Mouse (Mus musculus): Measurements from ENCODE around the gene Nkain4. TPM values are rescaled to one million over a fixed set of nuclear protein-coding genes. Genes with fewer than 3 reads are reported as not detected.

Gene Nkain4
- polyA plus RNA-seq (2014; fragmentation: Nextera tagmentation; extraction: Ambion mirVana) = 123 and 138 TPM in 2 replicates

DNA sequence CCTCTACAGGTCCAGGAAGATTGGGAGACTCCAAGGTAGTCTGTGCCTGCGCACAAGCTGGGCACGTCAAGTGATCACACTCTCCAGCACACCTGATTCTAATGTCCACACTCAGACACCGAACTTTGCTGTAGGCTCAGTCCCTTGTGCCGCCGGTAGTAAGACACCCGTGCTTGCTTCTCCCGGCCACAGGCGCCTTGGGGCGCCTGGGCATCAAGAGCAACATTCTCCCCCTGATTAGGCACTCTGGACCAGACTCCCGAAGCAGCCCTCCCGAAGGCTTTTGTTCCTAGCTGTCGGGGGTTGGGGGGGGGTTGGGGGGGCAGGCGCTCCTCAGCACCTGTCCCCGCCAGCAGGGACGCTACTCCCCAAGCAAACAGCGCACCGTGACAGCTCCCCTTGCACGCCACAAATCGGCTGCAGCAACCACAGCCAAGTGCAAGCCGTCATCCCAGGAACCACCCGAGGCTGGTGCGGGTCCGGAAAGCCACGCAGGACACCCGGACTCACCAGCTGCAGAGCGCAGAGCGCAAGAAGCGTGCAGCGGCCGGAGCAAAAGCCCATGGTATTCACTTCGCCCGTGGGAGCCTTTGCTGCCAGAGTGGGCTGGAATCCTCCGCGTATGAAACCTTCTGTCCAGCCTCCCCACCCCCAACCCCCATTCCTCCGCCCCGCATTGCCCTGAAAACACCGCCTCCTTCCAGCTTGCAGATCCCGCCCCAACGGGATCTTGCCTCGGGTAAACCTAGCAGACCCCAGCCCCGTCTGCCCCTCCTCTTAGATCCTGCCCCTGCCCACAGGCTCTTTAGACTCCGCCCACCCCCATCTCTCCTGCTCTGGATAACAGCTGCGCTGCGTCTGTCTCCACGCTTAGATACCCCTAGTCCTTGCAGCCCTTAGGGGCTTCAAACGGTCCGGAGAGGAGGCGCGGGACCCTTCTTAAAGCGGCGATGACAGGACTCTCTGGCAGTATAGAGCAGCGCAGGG, at the start of gene Nkain4:
TSS of gene Nkain4 (minus strand) at position 639 of the 987 bp plus-strand sequence.
- peak; percentile 95 for ATAC-seq (ENCODE audit: insufficient read depth)
- Histone ChIP-seq H3K4me1 (ENCODE audit: insufficient read depth) (0 out of 2 replicates have a peak, but pooled peaks cover 7% of the 10 kb centered on the region), H3K4me3 (ENCODE audit: low read depth, low read length) (peak within 1 kb of the TSS; percentile 60), H3K9ac (peak within 1 kb of the TSS; percentile 63), H3K27me3 (ENCODE audit: insufficient read depth, low read length) (peaks cover 8% of the 10 kb centered on the region; the same call in 1 of the 2 replicates), H3K27ac (ENCODE audit: low read depth) (peak within 1 kb of the TSS; percentile 89), H3K4me2 (peak within 1 kb of the TSS; percentile 76), H3K36me3 (ENCODE audit: insufficient read depth) (no peaks in the 10 kb centered on the region), H3K9me3 (ENCODE audit: low read depth, low read length) (no peaks in the 10 kb centered on the region)
- TF ChIP-seq CTCF (IDR thresholded peaks at IDR 0.05; ENCODE audit: low read depth) = peak; percentile 34; the same call in 1 of the 2 replicates
- peak; percentile 97 for DNase-seq
- WGBS = under 1% methylated on average over 52 of the region's 52 CpGs

DNA sequence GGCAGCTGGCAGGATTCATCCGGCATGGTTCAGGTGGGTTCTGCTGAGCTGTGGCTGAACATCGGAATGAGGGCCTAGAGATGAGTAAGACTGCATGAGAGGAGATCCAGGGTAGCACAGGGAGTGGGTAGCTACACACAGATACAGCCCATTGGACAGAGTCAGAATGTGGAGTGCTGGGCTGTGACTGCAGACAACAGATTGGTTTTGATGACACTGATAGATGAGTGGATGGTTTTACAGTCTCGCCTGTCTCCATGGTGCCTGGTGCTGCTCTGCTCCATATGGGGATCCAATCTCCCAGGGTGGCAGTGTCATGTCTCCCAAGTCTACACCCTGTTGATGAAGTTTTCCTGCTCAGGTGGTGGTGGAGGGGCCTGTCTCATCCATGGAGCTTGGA, 42.4 kb upstream of the Nkain4 start:
- ATAC-seq (ENCODE audit: insufficient read depth) (no peak), DNase-seq (no peak)
- no peak for TF ChIP-seq CTCF (IDR thresholded peaks at IDR 0.05; ENCODE audit: low read depth)
- Histone ChIP-seq H3K36me3 (ENCODE audit: insufficient read depth) (no peaks in the 10 kb centered on the region), H3K27ac (ENCODE audit: low read depth) (no peak overlapping the region), H3K4me1 (ENCODE audit: insufficient read depth) (no peaks in the 10 kb centered on the region), H3K4me2 (no peak overlapping the region), H3K27me3 (ENCODE audit: insufficient read depth, low read length) (no peaks in the 10 kb centered on the region), H3K4me3 (ENCODE audit: low read depth, low read length) (no peak overlapping the region), H3K9me3 (ENCODE audit: low read depth, low read length) (no peaks in the 10 kb centered on the region), H3K9ac (no peak overlapping the region)
- 69% methylated on average over 3 of the region's 3 CpGs for WGBS

DNA sequence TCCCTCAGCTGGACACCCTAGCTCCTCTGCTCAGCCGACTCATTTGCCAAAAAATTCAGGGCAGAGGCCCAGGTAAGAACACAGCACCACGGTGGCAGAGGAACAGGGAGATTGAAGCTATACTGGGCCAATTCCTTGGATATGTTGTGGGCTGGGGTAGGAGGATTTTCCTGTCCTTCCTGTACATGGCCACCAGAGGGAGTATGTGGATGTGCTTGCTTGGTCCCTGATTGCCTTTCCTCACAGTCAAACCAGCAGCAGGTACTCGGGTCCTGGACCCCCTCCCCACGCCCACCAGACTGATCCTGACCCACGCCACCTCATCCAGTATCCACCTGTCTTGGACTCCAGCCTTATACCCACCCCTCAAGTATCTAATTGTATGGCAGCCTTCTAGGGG, 41.9 kb upstream of the Nkain4 start:
- no peaks in the 10 kb centered on the region for H3K9me3 ChIP-seq (ENCODE audit: low read depth, low read length)
- H3K27me3 ChIP-seq (ENCODE audit: insufficient read depth, low read length) = no peaks in the 10 kb centered on the region
- ATAC-seq (ENCODE audit: insufficient read depth) (peak; percentile 29; the same call in 1 of the 2 replicates), DNase-seq (peak; percentile 73)
- no peak overlapping the region for H3K4me3 ChIP-seq (ENCODE audit: low read depth, low read length)
- TF ChIP-seq CTCF (IDR thresholded peaks at IDR 0.05; ENCODE audit: low read depth) = peak; percentile 91
- H3K4me1 ChIP-seq (ENCODE audit: insufficient read depth) = no peaks in the 10 kb centered on the region
- no peak overlapping the region for H3K4me2 ChIP-seq
- 5% methylated on average over 5 of the region's 5 CpGs for WGBS
- no peak overlapping the region for H3K27ac ChIP-seq (ENCODE audit: low read depth)
- H3K36me3 ChIP-seq (ENCODE audit: insufficient read depth) = no peaks in the 10 kb centered on the region
- no peak overlapping the region for H3K9ac ChIP-seq

DNA sequence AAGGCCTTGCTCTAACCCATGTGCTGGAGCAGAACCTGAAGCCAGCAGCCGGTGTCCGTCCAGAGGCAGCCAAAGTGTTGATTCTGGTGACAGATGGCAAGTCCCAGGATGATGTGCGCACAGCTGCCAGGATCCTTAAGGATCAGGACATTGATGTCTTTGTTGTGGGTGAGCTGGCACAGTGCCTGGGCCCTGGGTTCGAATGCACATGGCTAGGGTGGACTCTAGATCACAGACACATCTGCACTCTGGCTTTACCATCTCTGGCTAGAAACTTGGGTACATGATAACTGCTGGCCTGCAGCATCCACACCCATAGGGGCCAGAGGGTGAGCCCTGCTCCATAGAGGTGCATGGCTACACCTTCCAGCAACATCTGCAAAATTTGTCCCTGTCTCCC, 41.0 kb upstream of the Nkain4 start:
- no peak overlapping the region for H3K27ac ChIP-seq (ENCODE audit: low read depth)
- H3K4me3 ChIP-seq (ENCODE audit: low read depth, low read length) = no peak overlapping the region
- H3K4me2 ChIP-seq = no peak overlapping the region
- 74% methylated on average over 4 of the region's 4 CpGs for WGBS
- no peaks in the 10 kb centered on the region for H3K27me3 ChIP-seq (ENCODE audit: insufficient read depth, low read length)
- H3K36me3 ChIP-seq (ENCODE audit: insufficient read depth) = no peaks in the 10 kb centered on the region
- no peak for TF ChIP-seq CTCF (IDR thresholded peaks at IDR 0.05; ENCODE audit: low read depth)
- H3K4me1 ChIP-seq (ENCODE audit: insufficient read depth) = no peaks in the 10 kb centered on the region
- H3K9me3 ChIP-seq (ENCODE audit: low read depth, low read length) = no peaks in the 10 kb centered on the region
- ATAC-seq (ENCODE audit: insufficient read depth) (no peak), DNase-seq (no peak)
- no peak overlapping the region for H3K9ac ChIP-seq

DNA sequence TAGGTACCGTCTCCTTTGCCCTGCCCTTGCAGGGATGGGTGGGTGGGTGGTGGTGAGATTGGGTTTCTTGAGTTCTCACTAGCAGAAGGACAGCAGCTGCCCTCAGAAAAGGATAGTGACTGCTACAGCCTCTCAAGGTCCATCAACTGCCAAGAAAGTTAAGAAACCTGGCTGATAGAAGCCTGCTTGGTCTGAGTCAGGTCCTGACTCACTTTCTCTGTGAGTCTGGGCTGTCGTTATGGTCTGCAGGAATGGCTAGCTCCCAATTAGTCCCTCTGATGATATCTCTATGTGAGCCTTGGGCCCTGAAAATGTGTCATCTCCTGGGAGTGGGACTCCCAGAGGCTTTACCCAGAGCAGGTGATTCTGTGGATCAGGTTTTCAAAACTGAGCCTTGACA, 39.9 kb upstream of the Nkain4 start:
- no peak for TF ChIP-seq CTCF (IDR thresholded peaks at IDR 0.05; ENCODE audit: low read depth)
- H3K36me3 ChIP-seq (ENCODE audit: insufficient read depth) = no peaks in the 10 kb centered on the region
- no peak overlapping the region for H3K4me2 ChIP-seq
- no peak overlapping the region for H3K9ac ChIP-seq
- H3K4me3 ChIP-seq (ENCODE audit: low read depth, low read length) = no peak overlapping the region
- WGBS = 81% methylated on average over 2 of the region's 2 CpGs
- no peaks in the 10 kb centered on the region for H3K9me3 ChIP-seq (ENCODE audit: low read depth, low read length)
- H3K4me1 ChIP-seq (ENCODE audit: insufficient read depth) = no peaks in the 10 kb centered on the region
- ATAC-seq (ENCODE audit: insufficient read depth) (no peak), DNase-seq (no peak)
- H3K27ac ChIP-seq (ENCODE audit: low read depth) = no peak overlapping the region
- no peaks in the 10 kb centered on the region for H3K27me3 ChIP-seq (ENCODE audit: insufficient read depth, low read length)

DNA sequence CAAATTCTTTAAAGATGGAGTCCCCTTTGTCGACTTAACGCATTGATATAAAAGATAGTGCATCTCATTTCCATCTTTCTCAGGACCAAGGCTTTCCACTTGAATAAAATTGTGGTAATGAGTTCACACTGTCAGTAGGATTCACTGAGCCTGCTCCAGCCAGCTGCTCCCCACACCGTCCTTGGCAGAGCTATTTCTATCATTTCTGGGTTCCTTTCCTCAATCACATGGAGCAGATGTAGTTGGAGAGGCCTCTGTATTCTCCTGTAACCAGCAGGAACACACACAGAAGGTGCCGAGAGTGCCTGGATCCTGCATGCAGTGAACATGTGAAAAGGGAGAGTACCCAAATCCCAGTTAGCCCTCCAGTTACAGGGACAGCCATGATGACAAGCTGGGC, 35.8 kb upstream of the Nkain4 start:
- Histone ChIP-seq H3K9me3 (ENCODE audit: low read depth, low read length) (no peaks in the 10 kb centered on the region), H3K4me1 (ENCODE audit: insufficient read depth) (no peaks in the 10 kb centered on the region), H3K4me3 (ENCODE audit: low read depth, low read length) (no peak overlapping the region), H3K27ac (ENCODE audit: low read depth) (no peak overlapping the region), H3K27me3 (ENCODE audit: insufficient read depth, low read length) (no peaks in the 10 kb centered on the region), H3K9ac (no peak overlapping the region), H3K36me3 (ENCODE audit: insufficient read depth) (no peaks in the 10 kb centered on the region), H3K4me2 (no peak overlapping the region)
- 72% methylated on average over 4 of the region's 4 CpGs for WGBS
- no peak for ATAC-seq (ENCODE audit: insufficient read depth)
- DNase-seq = no peak
- no peak for TF ChIP-seq CTCF (IDR thresholded peaks at IDR 0.05; ENCODE audit: low read depth)

DNA sequence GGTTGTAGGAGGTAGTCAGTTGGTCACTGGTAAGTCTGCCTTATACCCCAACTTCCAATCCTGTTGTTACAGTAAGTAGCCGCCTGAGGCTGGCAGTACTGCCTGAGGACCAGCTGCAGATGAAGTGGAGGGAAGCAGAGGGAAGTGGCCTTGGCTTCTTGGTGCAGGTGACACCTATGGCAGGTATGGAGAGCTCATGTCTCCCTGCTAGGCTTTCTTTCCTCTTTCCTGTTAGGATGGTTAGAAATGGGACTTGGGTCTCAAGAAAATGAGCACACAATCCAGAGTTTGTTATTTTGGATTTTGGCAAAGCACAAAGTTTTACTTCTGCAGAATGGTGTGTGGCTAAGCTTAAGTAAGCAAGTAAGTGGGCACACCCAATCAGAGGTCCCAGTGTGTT, 34.4 kb upstream of the Nkain4 start:
- Histone ChIP-seq H3K4me2 (no peak overlapping the region), H3K4me3 (ENCODE audit: low read depth, low read length) (no peak overlapping the region), H3K4me1 (ENCODE audit: insufficient read depth) (no peaks in the 10 kb centered on the region), H3K9ac (no peak overlapping the region), H3K27me3 (ENCODE audit: insufficient read depth, low read length) (no peaks in the 10 kb centered on the region), H3K27ac (ENCODE audit: low read depth) (no peak overlapping the region), H3K9me3 (ENCODE audit: low read depth, low read length) (no peaks in the 10 kb centered on the region), H3K36me3 (ENCODE audit: insufficient read depth) (no peaks in the 10 kb centered on the region)
- no peak for TF ChIP-seq CTCF (IDR thresholded peaks at IDR 0.05; ENCODE audit: low read depth)
- WGBS = 61% methylated on average over 1 of the region's 1 CpGs
- DNase-seq (no peak), ATAC-seq (ENCODE audit: insufficient read depth) (no peak)
